Mouse (Mus musculus) limb, embryonic 11.5 days (tissue): ENCODE data around the gene Oit1. TPM values are rescaled to one million over a fixed set of nuclear protein-coding genes. Genes with fewer than 3 reads are reported as not detected.

Experiments used
- ATAC-seq: fragments of 200-750 bp; cut with Nextera tagmentation; 2 replicates; pipeline ENCODE4 v1.8.0; 2017; ENCODE audit warnings: low read depth; ENCODE audit not compliant: insufficient number of reproducible peaks, low FRiP score, low TSS enrichment
- DNase-seq: peaks from one replicate; pipeline ENCODE4 v3.0.0-alpha.2; 2015; ENCODE audit warnings: low spot score
- H3K27ac ChIP-seq: fragments of 300-500 bp; sonication (generic); replicated peaks from 2 replicates; pipeline ENCODE4 v1.5.1; 2014; ENCODE audit warnings: low read depth, mild to moderate bottlenecking, low read length
- H3K27me3 ChIP-seq: fragments of 300-500 bp; sonication (generic); 2 replicates; pipeline ENCODE4 v1.6.1; 2014; ENCODE audit warnings: mild to moderate bottlenecking, low read length, mixed read lengths; ENCODE audit not compliant: control insufficient read depth, insufficient read depth
- H3K36me3 ChIP-seq: fragments of 300-500 bp; sonication (generic); 2 replicates; pipeline ENCODE4 v1.6.1; 2014; ENCODE audit warnings: mild to moderate bottlenecking, low read length, moderate library complexity, mixed read lengths; ENCODE audit not compliant: control insufficient read depth, insufficient read depth
- H3K4me1 ChIP-seq: fragments of 300-500 bp; sonication (generic); 2 replicates; pipeline ENCODE4 v1.6.1; 2014; ENCODE audit warnings: low read length, mixed read lengths; ENCODE audit not compliant: control insufficient read depth, insufficient read depth
- H3K4me2 ChIP-seq: fragments of 300-500 bp; sonication (generic); 2 replicates; pipeline ENCODE4 v1.6.1; 2014; ENCODE audit warnings: low read depth, mild to moderate bottlenecking, moderate library complexity; ENCODE audit not compliant: severe bottlenecking
- H3K4me3 ChIP-seq: fragments of 300-500 bp; sonication (generic); 2 replicates; pipeline ENCODE4 v1.5.1; 2014; ENCODE audit warnings: low read depth, low read length
- H3K9ac ChIP-seq: fragments of 300-500 bp; sonication (generic); 2 replicates; pipeline ENCODE4 v1.6.1; 2014; ENCODE audit warnings: mild to moderate bottlenecking, low read length
- H3K9me3 ChIP-seq: fragments of 300-500 bp; sonication (generic); 2 replicates; pipeline ENCODE4 v1.6.1; 2016; ENCODE audit warnings: low read length; ENCODE audit not compliant: control insufficient read depth
- WGBS: fragments of 180-500 bp; shearing (Covaris S2); extraction: QIAGEN DNeasy Blood & Tissue Kit; methylation state at CpG from one replicate; pipeline ENCODE4 v1.1.7; 2014; 5-methylcytosine and 5-hydroxymethylcytosine counted together
- polyA plus RNA-seq: library from polyadenylated mRNA; unstranded; fragments of >200 nt; fragmentation: Nextera tagmentation; extraction: Ambion mirVana; gene quantifications from 2 replicates; pipeline ENCODE4 v1.2.1, GENCODE M21; 2014

Gene Oit1
- polyA plus RNA-seq, 1 experiment from 2014 or later: not detected

DNA sequence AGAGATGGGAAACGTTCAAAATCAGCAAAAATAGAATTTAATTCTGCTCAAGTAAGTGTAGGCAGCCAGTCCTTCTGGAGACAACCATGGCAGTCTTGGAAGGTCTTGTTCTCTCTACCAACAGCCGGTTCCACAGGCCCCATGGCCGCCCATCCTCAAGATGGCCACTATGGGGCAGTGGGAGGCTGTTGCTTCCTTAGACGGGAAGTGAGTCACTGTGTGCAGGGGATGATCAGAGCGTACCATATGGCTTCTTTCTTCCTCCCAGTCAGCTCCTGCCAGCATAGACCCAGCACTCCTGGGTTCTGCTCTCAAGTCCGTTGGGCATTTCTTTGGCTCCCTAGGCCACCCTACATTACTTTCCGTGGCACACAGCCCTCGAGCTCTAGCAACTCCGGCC is 29.6 kb downstream of the Oit1 start:
- no peaks in the 10 kb centered on the region for H3K9me3 ChIP-seq
- no peaks in the 10 kb centered on the region for H3K4me1 ChIP-seq
- H3K9ac ChIP-seq: no peak overlapping the region
- H3K27ac ChIP-seq: no peak overlapping the region
- H3K27me3 ChIP-seq: no peaks in the 10 kb centered on the region
- no peak overlapping the region for H3K4me3 ChIP-seq
- WGBS: 82% methylated on average over 9 of the region's 9 CpGs
- ATAC-seq (no peak), DNase-seq (no peak)
- H3K36me3 ChIP-seq: no peaks in the 10 kb centered on the region
- H3K4me2 ChIP-seq: no peak overlapping the region

GRCm38 (mm10) chr14:8346255-8346997 is 32.1 kb downstream of the Oit1 start:
- no peaks in the 10 kb centered on the region for H3K27me3 ChIP-seq
- 19% methylated on average over 7 of the region's 7 CpGs for WGBS
- peak; percentile 60; the same call in 1 of the 2 replicates for ATAC-seq
- H3K4me1 ChIP-seq: no peaks in the 10 kb centered on the region
- no peak overlapping the region for H3K4me2 ChIP-seq
- H3K36me3 ChIP-seq: no peaks in the 10 kb centered on the region
- no peak overlapping the region for H3K4me3 ChIP-seq
- no peak overlapping the region for H3K27ac ChIP-seq
- DNase-seq: peak; percentile 96
- H3K9me3 ChIP-seq: no peaks in the 10 kb centered on the region
- no peak overlapping the region for H3K9ac ChIP-seq

GRCm38 (mm10) chr14:8345566-8345965 is 33.0 kb downstream of the Oit1 start:
- no peaks in the 10 kb centered on the region for H3K9me3 ChIP-seq
- WGBS: 64% methylated on average over 4 of the region's 4 CpGs
- ATAC-seq (no peak), DNase-seq (no peak)
- no peaks in the 10 kb centered on the region for H3K36me3 ChIP-seq
- no peak overlapping the region for H3K9ac ChIP-seq
- H3K27ac ChIP-seq: no peak overlapping the region
- no peaks in the 10 kb centered on the region for H3K4me1 ChIP-seq
- H3K27me3 ChIP-seq: no peaks in the 10 kb centered on the region
- no peak overlapping the region for H3K4me3 ChIP-seq
- no peak overlapping the region for H3K4me2 ChIP-seq

DNA sequence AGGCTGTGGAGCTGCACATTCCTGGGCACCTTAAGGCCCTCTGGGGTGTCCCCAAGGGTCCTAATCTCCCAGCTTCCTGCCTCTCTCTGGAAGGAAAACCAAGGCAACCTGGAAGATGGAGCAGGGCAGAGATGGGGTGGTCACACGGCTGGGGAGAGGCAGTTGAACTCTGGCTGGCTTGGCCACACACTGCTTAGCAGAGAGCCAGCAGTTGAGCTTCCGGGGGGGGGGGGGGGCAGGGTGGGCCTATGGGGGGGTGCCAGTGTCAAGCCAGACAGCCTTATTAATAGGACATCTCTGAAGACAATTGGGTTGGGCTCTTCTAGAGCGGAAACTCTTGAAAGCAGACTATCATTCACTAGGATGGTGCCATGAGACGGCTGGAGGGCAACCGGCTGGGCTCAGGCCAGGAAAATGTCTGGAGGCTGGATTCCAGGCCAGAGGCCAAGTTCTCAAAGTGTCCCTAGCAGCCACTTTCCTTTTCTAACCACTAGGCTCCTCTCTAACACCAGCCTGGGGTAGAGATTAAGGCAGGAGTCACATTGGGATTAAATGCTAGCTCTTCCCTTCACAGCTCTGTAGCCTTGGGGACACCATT is 35.9 kb downstream of the Oit1 start:
- H3K9me3 ChIP-seq: no peaks in the 10 kb centered on the region
- H3K36me3 ChIP-seq: no peaks in the 10 kb centered on the region
- WGBS: 72% methylated on average over 4 of the region's 5 CpGs
- DNase-seq (no peak), ATAC-seq (no peak)
- no peak overlapping the region for H3K4me2 ChIP-seq
- H3K4me1 ChIP-seq: no peaks in the 10 kb centered on the region
- H3K27me3 ChIP-seq: no peaks in the 10 kb centered on the region
- H3K9ac ChIP-seq: no peak overlapping the region
- no peak overlapping the region for H3K4me3 ChIP-seq
- no peak overlapping the region for H3K27ac ChIP-seq

DNA sequence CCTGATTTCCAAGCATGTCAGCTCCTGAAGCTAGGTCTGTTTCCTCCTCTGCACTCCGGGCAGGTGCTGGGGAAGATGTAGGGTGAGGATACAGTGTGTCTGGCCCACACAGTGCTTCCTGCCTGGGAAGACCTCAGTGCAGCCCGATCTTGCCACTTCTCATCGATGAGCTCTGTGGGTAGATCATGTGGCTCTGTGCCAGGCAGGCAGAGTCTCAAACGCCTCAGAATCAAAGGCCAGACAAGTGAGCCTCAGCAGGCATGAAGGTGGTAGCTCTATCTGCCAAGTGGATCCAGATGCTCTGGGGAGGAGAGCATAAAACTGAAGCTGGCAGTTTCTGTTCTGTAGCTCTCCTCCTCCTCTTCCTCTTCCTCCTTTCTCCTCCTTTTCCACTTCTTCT is 38.3 kb downstream of the Oit1 start:
- DNase-seq (no peak), ATAC-seq (no peak)
- Histone ChIP-seq H3K36me3 (no peaks in the 10 kb centered on the region), H3K4me3 (no peak overlapping the region), H3K27ac (no peak overlapping the region), H3K4me1 (0 out of 2 replicates have a peak, but pooled peaks cover 5% of the 10 kb centered on the region), H3K4me2 (no peak overlapping the region), H3K9me3 (no peaks in the 10 kb centered on the region), H3K9ac (no peak overlapping the region), H3K27me3 (no peaks in the 10 kb centered on the region)
- WGBS: 81% methylated on average over 4 of the region's 4 CpGs

GRCm38 (mm10) chr14:8335947-8336346 is 42.6 kb downstream of the Oit1 start:
- Histone ChIP-seq H3K4me3 (no peak overlapping the region), H3K27me3 (no peaks in the 10 kb centered on the region), H3K27ac (peak overlapping the region; percentile 71; the same call in 1 of the 2 replicates), H3K4me2 (0 out of 2 replicates have a peak overlapping the region, but pooled peaks have one; percentile 2), H3K4me1 (0 out of 2 replicates have a peak, but pooled peaks cover 5% of the 10 kb centered on the region), H3K36me3 (no peaks in the 10 kb centered on the region), H3K9ac (0 out of 2 replicates have a peak overlapping the region, but pooled peaks have one; percentile 17), H3K9me3 (no peaks in the 10 kb centered on the region)
- DNase-seq (peak; percentile 81), ATAC-seq (peak; percentile 70; the same call in 1 of the 2 replicates)
- WGBS: 6% methylated on average over 10 of the region's 10 CpGs

DNA sequence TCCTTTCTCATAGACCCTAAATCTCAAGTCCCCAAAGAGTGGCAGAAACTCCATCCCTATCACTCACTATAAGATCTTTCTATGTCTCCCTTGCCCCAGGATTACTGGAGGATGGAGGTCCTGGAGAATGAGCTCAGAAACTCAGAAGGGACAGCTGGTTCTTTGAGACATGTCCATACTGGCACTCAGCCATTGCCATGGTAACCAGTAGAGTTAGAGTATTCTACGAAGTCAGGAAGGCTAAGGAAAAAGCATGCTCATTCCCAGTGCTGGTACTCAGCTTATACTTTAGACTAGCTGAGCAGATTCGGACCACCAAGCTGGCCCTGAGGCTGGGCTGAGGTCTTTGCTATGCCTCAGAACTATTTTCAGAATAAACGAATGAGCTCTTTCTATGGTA is 44.0 kb downstream of the Oit1 start:
- H3K36me3 ChIP-seq: no peaks in the 10 kb centered on the region
- DNase-seq (no peak), ATAC-seq (no peak)
- no peaks in the 10 kb centered on the region for H3K27me3 ChIP-seq
- H3K9ac ChIP-seq: no peak overlapping the region
- 78% methylated on average over 3 of the region's 3 CpGs for WGBS
- no peak overlapping the region for H3K27ac ChIP-seq
- no peak overlapping the region for H3K4me3 ChIP-seq
- H3K4me1 ChIP-seq: 0 out of 2 replicates have a peak, but pooled peaks cover 5% of the 10 kb centered on the region
- no peak overlapping the region for H3K4me2 ChIP-seq
- no peaks in the 10 kb centered on the region for H3K9me3 ChIP-seq

GRCm38 (mm10) chr14:8332314-8333252 is 46.0 kb downstream of the Oit1 start:
- WGBS: 84% methylated on average over 11 of the region's 11 CpGs
- ATAC-seq (no peak), DNase-seq (no peak)
- H3K4me2 ChIP-seq: no peak overlapping the region
- H3K4me1 ChIP-seq: 0 out of 2 replicates have a peak, but pooled peaks cover 5% of the 10 kb centered on the region
- H3K27ac ChIP-seq: no peak overlapping the region
- H3K4me3 ChIP-seq: no peak overlapping the region
- no peaks in the 10 kb centered on the region for H3K36me3 ChIP-seq
- H3K27me3 ChIP-seq: no peaks in the 10 kb centered on the region
- no peak overlapping the region for H3K9ac ChIP-seq
- no peaks in the 10 kb centered on the region for H3K9me3 ChIP-seq
